Mouse (Mus musculus) heart, embryonic 14.5 days (tissue): Measurements from ENCODE around the gene Olfr1256. TPM values are rescaled to one million over a fixed set of nuclear protein-coding genes. Genes with fewer than 3 reads are reported as not detected.

Experiments
- ATAC-seq: fragments of 200-750 bp; cut with Nextera tagmentation; 2 replicates; pipeline ENCODE4 v1.8.0; 2017; ENCODE audit warnings: low read depth, moderate TSS enrichment; ENCODE audit not compliant: insufficient number of reproducible peaks, insufficient read depth, low FRiP score
- H3K27ac ChIP-seq, 2 experiments: fragments of 200-500 bp in 1 of 2; fragments of 300-500 bp in 1 of 2; sonication (generic) in 1 of 2; replicated peaks in 1 of 2; 2 replicates each; pipeline ENCODE4 v1.5.1; 2012 to 2014; ENCODE audit warnings: low read depth in 2 of 2, low read length in 2 of 2, control low read depth in 1 of 2, mild to moderate bottlenecking in 1 of 2, mixed read lengths in 1 of 2; ENCODE audit not compliant: control insufficient read depth in 1 of 2, insufficient read depth in 1 of 2
- H3K27me3 ChIP-seq: fragments of 300-500 bp; sonication (generic); 2 replicates; pipeline ENCODE4 v1.6.1; 2014; ENCODE audit warnings: mild to moderate bottlenecking, low read length, control low read depth; ENCODE audit not compliant: control insufficient read depth, insufficient read depth
- H3K36me3 ChIP-seq: fragments of 300-500 bp; sonication (generic); 2 replicates; pipeline ENCODE4 v1.6.1; 2014; ENCODE audit warnings: mild to moderate bottlenecking, control low read depth, low read length, mixed read lengths; ENCODE audit not compliant: control insufficient read depth, insufficient read depth
- H3K4me1 ChIP-seq, 2 experiments: fragments of 200-500 bp in 1 of 2; fragments of 300-500 bp in 1 of 2; sonication (generic) in 1 of 2; 2 replicates each; pipeline ENCODE4 v1.6.1; 2012 to 2014; ENCODE audit warnings: low read length in 2 of 2, control low read depth in 1 of 2, mixed read lengths in 1 of 2; ENCODE audit not compliant: control insufficient read depth in 2 of 2, insufficient read depth in 2 of 2
- H3K4me2 ChIP-seq: fragments of 300-500 bp; sonication (generic); 2 replicates; pipeline ENCODE4 v1.6.1; 2014; ENCODE audit warnings: mild to moderate bottlenecking, low read length
- H3K4me3 ChIP-seq, 2 experiments: fragments of 200-500 bp in 1 of 2; fragments of 300-500 bp in 1 of 2; sonication (generic) in 1 of 2; 2 replicates each; pipeline ENCODE4 v1.5.1; 2012 to 2014; ENCODE audit warnings: low read length in 2 of 2, mild to moderate bottlenecking in 2 of 2, control low read depth in 1 of 2, low read depth in 1 of 2, moderate library complexity in 1 of 2; ENCODE audit not compliant: control insufficient read depth in 1 of 2, insufficient read depth in 1 of 2
- H3K9ac ChIP-seq: fragments of 300-500 bp; sonication (generic); 2 replicates; pipeline ENCODE4 v1.6.1; 2014; ENCODE audit warnings: mild to moderate bottlenecking, low read length
- H3K9me3 ChIP-seq: fragments of 300-500 bp; sonication (generic); 2 replicates; pipeline ENCODE4 v1.6.1; 2016; ENCODE audit warnings: low read length, control low read depth; ENCODE audit not compliant: control insufficient read depth
- WGBS: fragments of 180-500 bp; shearing (Covaris S2); extraction: QIAGEN DNeasy Blood & Tissue Kit; methylation state at CpG from one replicate; pipeline ENCODE4 v1.1.7; 2014; 5-methylcytosine and 5-hydroxymethylcytosine counted together
- polyA plus RNA-seq: library from polyadenylated mRNA; unstranded; fragments of >200 nt; fragmentation: Nextera tagmentation; extraction: Ambion mirVana; gene quantifications from 2 replicates; pipeline ENCODE4 v1.2.1, GENCODE M21; 2014

The Olfr1256 gene
- polyA plus RNA-seq, result not detected in 2 replicates

GRCm38 (mm10) chr2:89841455-89841854 is at the start of gene Olfr1256:
Olfr1256 (minus strand) TSS chr2:89841555.
- 40% methylated on average over 2 of the region's 2 CpGs for WGBS
- Histone ChIP-seq H3K36me3 (no peaks in the 10 kb centered on the region), H3K4me3 (no peak within 1 kb of the TSS), H3K9ac (no peak within 1 kb of the TSS), H3K27me3 (no peaks in the 10 kb centered on the region), H3K4me1 (no peaks in the 10 kb centered on the region), H3K4me2 (no peak within 1 kb of the TSS), H3K27ac (no peak within 1 kb of the TSS), H3K9me3 (no peaks in the 10 kb centered on the region)
- no peak for ATAC-seq

GRCm38 (mm10) chr2:89878137-89878536 is 36.8 kb upstream of the Olfr1256 start, which contains the start of gene Olfr1257:
Olfr1257 (plus strand) TSS chr2:89878437.
- Histone ChIP-seq H3K36me3 (no peaks in the 10 kb centered on the region), H3K4me1 (no peaks in the 10 kb centered on the region), H3K4me2 (no peak within 1 kb of the TSS), H3K9ac (no peak within 1 kb of the TSS), H3K4me3 (no peak within 1 kb of the TSS), H3K9me3 (no peaks in the 10 kb centered on the region), H3K27me3 (no peaks in the 10 kb centered on the region), H3K27ac (no peak within 1 kb of the TSS)
- 69% methylated on average over 1 of the region's 1 CpGs for WGBS
- no peak for ATAC-seq

- no peak for ATAC-seq
- Histone ChIP-seq H3K4me1 (no peaks in the 10 kb centered on the region), H3K4me3 (no peak overlapping the region), H3K4me2 (no peak overlapping the region), H3K36me3 (no peaks in the 10 kb centered on the region), H3K9me3 (no peaks in the 10 kb centered on the region), H3K27ac (no peak overlapping the region), H3K9ac (no peak overlapping the region), H3K27me3 (no peaks in the 10 kb centered on the region)
- 88% methylated on average over 1 of the region's 1 CpGs for WGBS
Measured at GRCm38 (mm10) chr2:89849230-89849629, 7.9 kb upstream of the Olfr1256 start.

- 79% methylated on average over 5 of the region's 5 CpGs for WGBS
- no peaks in the 10 kb centered on the region for H3K27me3 ChIP-seq
- no peaks in the 10 kb centered on the region for H3K36me3 ChIP-seq
- no peak within 1 kb of the TSS for H3K9ac ChIP-seq
- H3K9me3 ChIP-seq, result no peaks in the 10 kb centered on the region
- ATAC-seq, result no peak
- H3K4me1 ChIP-seq, result no peaks in the 10 kb centered on the region
- no peak within 1 kb of the TSS for H3K4me3 ChIP-seq
- no peak within 1 kb of the TSS for H3K4me2 ChIP-seq
- H3K27ac ChIP-seq, result no peak within 1 kb of the TSS
Measured at GRCm38 (mm10) chr2:89848105-89848504, 6.8 kb upstream of the Olfr1256 start, which contains the start of gene Olfr48. Olfr48 (minus strand) TSS chr2:89848205.

GRCm38 (mm10) chr2:89820216-89820615 is 21.1 kb downstream of the Olfr1256 start:
- no peaks in the 10 kb centered on the region for H3K36me3 ChIP-seq
- 71% methylated on average over 1 of the region's 1 CpGs for WGBS
- H3K27me3 ChIP-seq, result no peaks in the 10 kb centered on the region
- H3K9me3 ChIP-seq, result no peaks in the 10 kb centered on the region
- H3K4me3 ChIP-seq, result no peak overlapping the region
- no peak for ATAC-seq
- H3K4me2 ChIP-seq, result no peak overlapping the region
- no peak overlapping the region for H3K9ac ChIP-seq
- H3K27ac ChIP-seq, result no peak overlapping the region
- no peaks in the 10 kb centered on the region for H3K4me1 ChIP-seq

GRCm38 (mm10) chr2:89811751-89812150 is 29.6 kb downstream of the Olfr1256 start, which contains the start of gene Olfr1255:
Olfr1255 (plus strand) TSS chr2:89812051.
- Histone ChIP-seq H3K36me3 (no peaks in the 10 kb centered on the region), H3K4me3 (no peak within 1 kb of the TSS), H3K9me3 (no peaks in the 10 kb centered on the region), H3K4me2 (no peak within 1 kb of the TSS), H3K9ac (no peak within 1 kb of the TSS), H3K4me1 (no peaks in the 10 kb centered on the region), H3K27me3 (no peaks in the 10 kb centered on the region), H3K27ac (no peak within 1 kb of the TSS)
- no peak for ATAC-seq
- whole genome bisulfite sequencing, result 59% methylated on average over 3 of the region's 3 CpGs

GRCm38 (mm10) chr2:89810751-89811150 is 30.6 kb downstream of the Olfr1256 start:
- Histone ChIP-seq H3K4me1 (no peaks in the 10 kb centered on the region), H3K4me3 (no peak overlapping the region)
- ATAC-seq, result no peak

GRCm38 (mm10) chr2:89799583-89799982 is 41.8 kb downstream of the Olfr1256 start:
- Histone ChIP-seq H3K4me1 (no peaks in the 10 kb centered on the region), H3K36me3 (no peaks in the 10 kb centered on the region), H3K27me3 (no peaks in the 10 kb centered on the region), H3K4me3 (no peak overlapping the region), H3K4me2 (no peak overlapping the region), H3K9ac (no peak overlapping the region), H3K9me3 (no peaks in the 10 kb centered on the region), H3K27ac (no peak overlapping the region)
- no peak for ATAC-seq
- WGBS, result 82% methylated on average over 3 of the region's 3 CpGs

More at GRCm38 (mm10) chr2:89810751-89811150, 30.6 kb downstream of the Olfr1256 start:
- Histone ChIP-seq H3K27ac (no peak overlapping the region), H3K36me3 (no peaks in the 10 kb centered on the region), H3K9me3 (no peaks in the 10 kb centered on the region), H3K4me2 (no peak overlapping the region), H3K9ac (no peak overlapping the region), H3K27me3 (no peaks in the 10 kb centered on the region)
- 55% methylated on average over 2 of the region's 2 CpGs for WGBS
